Mouse (Mus musculus) layer of hippocampus, adult 9-10 months (tissue): ENCODE results near the gene Adamts7.

Source experiments
- DNase-seq: peaks from one replicate; pipeline ENCODE4 v3.0.0; 2022; ENCODE audit warnings: low spot score

The Adamts7 gene

GRCm38 (mm10) chr9:90235258-90235882 lies 72.5 kb downstream of the Adamts7 start:
- DNase-seq, result no peak

GRCm38 (mm10) chr9:90236817-90237216 lies 73.9 kb downstream of the Adamts7 start:
- no peak for DNase-seq

GRCm38 (mm10) chr9:90237232-90238062 lies 74.6 kb downstream of the Adamts7 start:
- DNase-seq, result no peak

GRCm38 (mm10) chr9:90240560-90240959 lies 77.7 kb downstream of the Adamts7 start:
- no peak for DNase-seq

GRCm38 (mm10) chr9:90241041-90241440 lies 78.2 kb downstream of the Adamts7 start:
- DNase-seq, result no peak

GRCm38 (mm10) chr9:90241618-90242017 lies 78.7 kb downstream of the Adamts7 start:
- no peak for DNase-seq

- no peak for DNase-seq
These were observed 79.4 kb downstream of the Adamts7 start for GRCm38 (mm10) chr9:90242291-90242690.

GRCm38 (mm10) chr9:90242855-90243254 lies 80.0 kb downstream of the Adamts7 start:
- DNase-seq, result no peak

- DNase-seq, result no peak
These were observed 81.7 kb downstream of the Adamts7 start for GRCm38 (mm10) chr9:90244301-90245151.

GRCm38 (mm10) chr9:90245206-90245605 lies 82.3 kb downstream of the Adamts7 start:
- DNase-seq, result no peak

GRCm38 (mm10) chr9:90245781-90246180 lies 82.9 kb downstream of the Adamts7 start:
- no peak for DNase-seq

- DNase-seq, result no peak
These were observed 84.4 kb downstream of the Adamts7 start for GRCm38 (mm10) chr9:90247316-90247715.

GRCm38 (mm10) chr9:90248326-90248725 lies 85.5 kb downstream of the Adamts7 start:
- DNase-seq, result no peak

- no peak for DNase-seq
These were observed 86.2 kb downstream of the Adamts7 start for GRCm38 (mm10) chr9:90249036-90249435.

- DNase-seq, result no peak
These were observed 87.4 kb downstream of the Adamts7 start for GRCm38 (mm10) chr9:90250141-90250775.

- DNase-seq, result no peak
These were observed 88.3 kb downstream of the Adamts7 start for GRCm38 (mm10) chr9:90250964-90251750.

GRCm38 (mm10) chr9:90253181-90253580 lies 90.3 kb downstream of the Adamts7 start:
- no peak for DNase-seq

GRCm38 (mm10) chr9:90255844-90256405 lies 93.1 kb downstream of the Adamts7 start:
- DNase-seq, result no peak

GRCm38 (mm10) chr9:90257220-90257619 lies 94.4 kb downstream of the Adamts7 start:
- no peak for DNase-seq
